Mouse (Mus musculus) ovary, adult 10 weeks (tissue): ENCODE results near the gene Vmn1r87. TPM values are rescaled to one million over a fixed set of nuclear protein-coding genes. Genes with fewer than 3 reads are reported as not detected.

Experiments used
- polyA plus RNA-seq: library from polyadenylated mRNA; stranded (reverse); fragments of 350-450 nt; fragmentation: Illumina TruSeq; extraction: RNeasy Lipid Tissue Mini Kit (QIAGEN cat#74804); gene quantifications from one replicate; pipeline ENCODE4 v1.2.3, GENCODE M21; 2014

The Vmn1r87 gene
- not detected for polyA plus RNA-seq

DNA sequence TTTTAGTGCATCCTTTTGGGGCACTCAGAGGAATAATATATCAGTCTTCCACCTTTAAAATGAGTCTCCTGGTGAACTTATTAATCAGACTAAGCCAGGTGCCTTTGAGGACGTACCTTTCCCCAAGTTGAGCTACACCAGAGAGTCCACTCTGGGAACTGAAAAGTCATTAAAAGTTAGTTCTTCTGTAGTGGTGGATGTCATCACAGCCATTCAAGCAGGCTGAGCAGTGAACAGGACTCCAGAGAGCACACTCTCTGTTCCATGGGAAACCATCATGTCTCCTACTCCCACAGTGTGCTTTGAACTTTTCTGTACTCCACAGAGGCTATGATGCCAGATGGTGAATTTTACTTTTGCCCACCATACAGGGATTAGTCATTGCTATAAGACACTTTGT lies at the start of gene Vmn1r87:
Vmn1r87 (minus strand) TSS at position 101 of the 400 bp plus-strand sequence.

GRCm38 (mm10) chr7:13159268-13159667 lies 19.3 kb upstream of the Vmn1r87 start, which contains the start of gene Vmn1r88:
Gene Vmn1r88 (plus strand): TSS chr7:13159568.

GRCm38 (mm10) chr7:13119817-13120216 lies 20.1 kb downstream of the Vmn1r87 start, which contains the start of gene Vmn1r86:
Gene Vmn1r86 (minus strand): TSS chr7:13119917.

DNA sequence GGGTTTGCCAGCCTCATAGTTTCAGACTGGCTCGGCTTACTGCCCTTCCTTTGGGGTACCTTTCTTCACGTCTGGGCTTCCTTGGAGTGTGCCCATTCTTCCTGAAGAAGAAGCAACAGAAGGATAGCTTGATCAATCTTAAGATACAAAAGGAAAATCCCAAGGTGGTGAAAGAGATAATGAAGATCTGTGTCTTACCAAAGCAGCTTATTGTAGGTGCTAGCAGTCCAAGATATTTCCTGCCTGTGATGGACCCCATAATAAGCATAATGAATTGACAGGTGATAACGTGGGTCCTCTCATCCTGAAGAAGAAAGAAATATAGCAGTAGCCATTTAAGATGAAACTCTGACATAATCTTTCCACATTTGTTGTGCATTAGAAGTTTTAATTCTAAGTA lies 44.9 kb downstream of the Vmn1r87 start, which contains the start of gene Vmn1r85:
Vmn1r85 (minus strand) TSS at position 101 of the 400 bp plus-strand sequence.

Other genes starting within 250 kb of the Vmn1r87 start
- 8.3 TPM for gene Zscan22, start 242.3 kb downstream of the Vmn1r87 start, polyA plus RNA-seq
- gene Rps5, start 217.9 kb downstream of the Vmn1r87 start, polyA plus RNA-seq = 21.9 TPM
- 0.17 TPM for gene Rnf225, start 212.7 kb downstream of the Vmn1r87 start, polyA plus RNA-seq
- gene Zfp324, start 174.3 kb downstream of the Vmn1r87 start, polyA plus RNA-seq = 5.0 TPM
- gene Zfp446, start 162.3 kb downstream of the Vmn1r87 start, polyA plus RNA-seq = 4.0 TPM
- gene Slc27a5, start 142.0 kb downstream of the Vmn1r87 start, polyA plus RNA-seq = not detected
- 46.6 TPM for gene Trim28, start 141.0 kb downstream of the Vmn1r87 start, polyA plus RNA-seq
- gene Zbtb45, start 130.1 kb downstream of the Vmn1r87 start, polyA plus RNA-seq = 0.71 TPM
- gene Chmp2a, start 105.3 kb downstream of the Vmn1r87 start, polyA plus RNA-seq = 69.3 TPM
- gene Ube2m, start 101.9 kb downstream of the Vmn1r87 start, polyA plus RNA-seq = 71.0 TPM
- 0.46 TPM for gene Mzf1, start 85.4 kb downstream of the Vmn1r87 start, polyA plus RNA-seq
- not detected for gene Vmn1r85, start 45.0 kb downstream of the Vmn1r87 start, polyA plus RNA-seq
- gene Vmn1r86, start 20.2 kb downstream of the Vmn1r87 start, polyA plus RNA-seq = not detected
- 0.09 TPM for gene Vmn1r88, start 19.4 kb upstream of the Vmn1r87 start, polyA plus RNA-seq
- not detected for gene Vmn1r89, start 72.9 kb upstream of the Vmn1r87 start, polyA plus RNA-seq
- 31.7 TPM for gene Lig1, start 137.1 kb upstream of the Vmn1r87 start, polyA plus RNA-seq
- 8.6 TPM for gene Zswim9, start 138.6 kb upstream of the Vmn1r87 start, polyA plus RNA-seq
- gene Pla2g4c, start 184.5 kb upstream of the Vmn1r87 start, polyA plus RNA-seq = 73.4 TPM